Mouse (Mus musculus): ENCODE measurements around the gene Pla2g4c.
"Not testable (repeated sequence)": the region's sequence is repeated elsewhere in the genome, so short reads cannot be mapped to it uniquely, and the experiment has no call there.

Gene Pla2g4c

GRCm38 (mm10) chr7:13324316-13324715 is at the start of gene Pla2g4c:
Pla2g4c (plus strand) TSS chr7:13324655.
- no peak for DNase-seq

- peak; percentile 5 to 6 for DNase-seq
Measured at GRCm38 (mm10) chr7:13277081-13277480, 47.4 kb upstream of the Pla2g4c start, which contains the start of gene Lig1. Lig1 (plus strand) TSS chr7:13277283.

- DNase-seq, result no peak
Measured at GRCm38 (mm10) chr7:13277833-13278232, 46.6 kb upstream of the Pla2g4c start.

GRCm38 (mm10) chr7:13278308-13278891 is 46.1 kb upstream of the Pla2g4c start, which contains the start of gene Zswim9:
Zswim9 (minus strand) TSS chr7:13278721.
- peak; percentile 90 to 91 for DNase-seq

GRCm38 (mm10) chr7:13278957-13279356 is 45.5 kb upstream of the Pla2g4c start:
- not testable (repeated sequence) for DNase-seq

GRCm38 (mm10) chr7:13288621-13289020 is 35.8 kb upstream of the Pla2g4c start:
- DNase-seq, result no peak

GRCm38 (mm10) chr7:13290041-13290675 is 34.3 kb upstream of the Pla2g4c start:
- no peak for DNase-seq

- no peak for DNase-seq
Measured at GRCm38 (mm10) chr7:13291370-13291769, 33.1 kb upstream of the Pla2g4c start.

GRCm38 (mm10) chr7:13293878-13294855 is 30.3 kb upstream of the Pla2g4c start:
- no peak for DNase-seq

GRCm38 (mm10) chr7:13295256-13295655 is 29.2 kb upstream of the Pla2g4c start:
- DNase-seq, result no peak

GRCm38 (mm10) chr7:13297636-13298035 is 26.8 kb upstream of the Pla2g4c start:
- DNase-seq, result no peak

GRCm38 (mm10) chr7:13298821-13299220 is 25.6 kb upstream of the Pla2g4c start:
- DNase-seq, result no peak

- DNase-seq, result no peak
Measured at GRCm38 (mm10) chr7:13301643-13302042, 22.8 kb upstream of the Pla2g4c start.

GRCm38 (mm10) chr7:13302780-13303179 is 21.7 kb upstream of the Pla2g4c start:
- no peak for DNase-seq

GRCm38 (mm10) chr7:13303372-13303771 is 21.1 kb upstream of the Pla2g4c start:
- DNase-seq, result no peak

GRCm38 (mm10) chr7:13309407-13309806 is 15.0 kb upstream of the Pla2g4c start:
- no peak for DNase-seq

GRCm38 (mm10) chr7:13310493-13311199 is 13.8 kb upstream of the Pla2g4c start:
- DNase-seq, result no peak

GRCm38 (mm10) chr7:13311401-13311800 is 13.1 kb upstream of the Pla2g4c start:
- DNase-seq, result no peak

GRCm38 (mm10) chr7:13314095-13314597 is 10.3 kb upstream of the Pla2g4c start:
- DNase-seq, result no peak

GRCm38 (mm10) chr7:13321424-13321823 is 3.0 kb upstream of the Pla2g4c start:
- DNase-seq, result no peak

GRCm38 (mm10) chr7:13330575-13330974 is 6.1 kb downstream of the Pla2g4c start:
- DNase-seq, result no peak

- no peak for DNase-seq
Measured at GRCm38 (mm10) chr7:13355943-13356342, 31.5 kb downstream of the Pla2g4c start.
